Mouse (Mus musculus): Measurements from ENCODE around the gene Fkbp14.

The Fkbp14 gene

DNA sequence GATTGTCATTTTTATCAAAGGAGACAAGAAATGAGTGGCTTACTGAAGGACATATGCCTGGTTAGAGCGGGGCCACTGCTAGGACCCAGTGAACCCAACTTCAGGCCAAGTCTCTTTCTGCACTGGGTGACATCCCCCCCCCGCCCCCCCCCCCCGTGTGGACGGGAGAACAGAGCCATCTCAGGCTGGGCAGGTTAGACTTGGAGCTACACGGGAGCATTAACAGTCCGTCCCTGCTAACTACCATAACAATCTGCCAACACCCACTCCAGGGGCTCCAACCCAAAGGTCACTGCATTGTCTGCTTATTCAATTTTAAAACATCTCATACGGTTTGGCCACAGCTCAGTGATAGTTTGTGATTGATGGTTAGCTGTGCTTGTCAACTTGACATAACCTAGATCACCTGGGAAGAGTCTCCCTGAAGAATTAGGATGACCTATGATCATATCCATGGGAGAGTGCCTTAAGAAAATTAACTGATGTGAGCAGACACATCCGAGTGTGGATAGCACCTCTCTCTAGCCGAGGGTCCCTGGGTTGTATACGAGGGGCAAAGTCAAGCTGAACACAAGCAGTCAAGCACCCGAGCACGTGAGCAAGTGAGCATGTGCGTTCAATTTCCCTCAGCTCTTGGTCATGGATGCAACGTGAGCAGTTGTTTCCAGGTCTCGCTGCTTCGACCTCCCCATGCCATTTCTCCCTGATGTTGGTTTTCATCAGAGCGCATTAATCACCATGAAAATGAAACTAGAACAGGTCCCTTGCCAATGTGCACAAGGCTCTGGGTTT, 34.9 kb downstream of the Fkbp14 start:
- ChIA-PET POLR2A (interaction anchor here in 2 of 4 experiments (0.6 kb wide), 2 partner anchors 395 to 908 kb away, joined by 3 to 4 read pairs; no protein-coding TSS in a partner anchor), CTCF (interaction anchor here in 3 of 4 experiments (0.6 to 1.0 kb wide), 4 partner anchors 31 to 171 kb away, joined by 3 to 4 read pairs (median 3); no protein-coding TSS in a partner anchor)

DNA sequence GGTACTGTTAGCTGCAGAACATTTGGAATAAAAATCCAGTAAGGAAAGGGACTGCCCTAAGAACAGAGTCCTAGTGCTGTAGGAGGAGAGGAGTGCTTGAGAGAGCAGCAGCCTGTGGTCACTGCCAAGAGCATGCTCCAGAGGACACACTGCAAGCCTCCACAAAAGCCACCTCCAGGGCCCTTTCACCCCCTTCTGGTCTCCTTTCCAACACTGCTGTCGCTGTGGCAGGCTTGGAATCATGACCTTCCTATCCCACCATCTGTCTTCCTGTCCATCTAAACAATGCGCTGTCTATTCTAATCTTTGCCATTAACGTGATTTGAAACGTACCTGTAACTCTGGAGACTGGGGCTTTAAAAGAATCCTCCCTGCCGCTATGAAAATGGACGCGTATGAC, 38.6 kb downstream of the Fkbp14 start:
- CTCF ChIA-PET, result no interaction called here

DNA sequence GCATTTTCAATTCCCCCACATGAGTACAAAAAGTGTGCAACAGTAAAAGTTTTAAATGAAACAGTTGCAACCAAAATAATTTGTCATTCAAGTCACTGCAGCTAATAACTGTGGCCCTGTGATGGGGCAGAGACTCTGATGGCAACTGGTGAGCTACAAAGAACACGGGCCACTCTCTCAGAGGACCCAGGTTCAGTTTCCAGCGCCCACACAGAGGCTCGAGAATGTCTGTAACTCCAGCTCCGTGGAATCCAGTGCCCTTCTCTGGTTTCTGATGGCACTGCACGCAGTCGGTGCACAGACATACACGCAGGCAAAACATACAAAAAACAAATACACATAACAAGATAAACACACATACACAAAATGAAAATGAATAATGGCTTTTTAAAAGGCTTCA, 39.4 kb downstream of the Fkbp14 start:
- ChIA-PET POLR2A (no interaction called here), CTCF (no interaction called here)

More for the DNA sequence above, 38.6 kb downstream of the Fkbp14 start:
- POLR2A ChIA-PET, result interaction anchor here in 1 of 4 experiments (0.6 kb wide), 1 partner anchor 35 kb away, joined by 4 read pairs; no protein-coding TSS in a partner anchor

DNA sequence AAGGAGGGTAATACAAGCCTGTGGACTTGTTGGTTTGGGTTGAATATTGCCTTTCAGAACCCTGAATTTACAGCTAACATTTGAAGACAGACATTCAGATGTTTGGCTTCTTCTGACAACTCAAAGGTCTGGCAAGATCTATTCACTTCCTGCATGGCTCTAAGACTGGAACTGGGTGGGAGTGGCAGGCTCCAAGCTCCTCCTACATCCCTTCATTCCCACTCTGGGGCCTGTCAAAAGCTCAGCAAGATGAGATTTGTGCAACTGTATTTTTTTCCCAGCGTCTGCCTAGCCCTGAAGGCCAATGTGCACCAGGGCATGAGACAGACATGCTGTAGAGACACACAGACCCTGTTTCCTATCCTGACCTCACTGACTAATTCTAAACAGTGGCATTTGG, 41.3 kb downstream of the Fkbp14 start:
- POLR2A ChIA-PET, result interaction anchor here (1.4 to 3.9 kb wide), 4 partner anchors 9 to 11 kb away, joined by 3 to 14 read pairs (median 4); partner anchors contain the start of gene Scrn1 (in 3 of the 4)
- CTCF ChIA-PET, result no interaction called here

DNA sequence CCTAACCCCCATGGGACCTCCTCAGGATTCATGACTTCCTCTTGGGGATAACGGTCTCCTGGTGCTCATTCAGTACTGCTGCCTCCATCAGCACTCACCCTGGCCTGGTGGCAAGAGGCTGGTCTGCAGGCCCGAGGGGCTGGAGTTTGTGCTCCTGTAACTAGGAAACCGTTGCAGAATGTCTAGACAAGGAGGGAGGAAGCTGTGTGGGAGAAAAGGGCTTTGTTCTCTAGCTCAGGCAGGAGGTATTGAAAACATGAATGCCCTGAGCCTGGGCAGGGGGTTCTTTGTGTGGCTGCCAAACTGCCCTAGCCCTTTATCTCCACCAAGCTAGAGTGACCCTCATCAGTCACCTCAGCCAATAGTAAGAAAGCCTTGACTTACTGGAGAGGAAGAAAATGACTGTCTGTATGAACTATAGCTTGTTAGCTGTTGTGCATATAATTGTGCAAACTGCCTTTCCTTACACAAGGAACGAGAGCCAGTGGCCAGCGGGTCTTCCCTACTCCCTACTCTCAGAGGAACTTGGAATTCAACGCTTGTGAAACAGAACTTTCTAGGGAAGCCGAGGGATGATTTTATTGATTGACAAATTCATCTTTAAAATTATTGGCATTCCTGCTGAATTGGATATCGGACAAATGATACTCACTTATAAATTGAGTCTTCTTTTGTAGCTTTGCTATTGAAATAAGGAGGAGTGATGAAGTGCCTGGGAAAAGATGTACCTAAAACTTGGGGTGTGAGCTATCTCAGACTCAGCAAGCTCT, 42.6 kb downstream of the Fkbp14 start:
- POLR2A ChIA-PET, result interaction anchor here (0.6 to 3.9 kb wide), 8 partner anchors 10 to 559 kb away, joined by 3 to 14 read pairs (median 4); partner anchors contain the start of gene Scrn1 (in 3 of the 4)
- CTCF ChIA-PET, result interaction anchor here in 1 of 4 experiments (1.0 kb wide), 1 partner anchor 48 kb away, joined by 3 read pairs; no protein-coding TSS in a partner anchor

DNA sequence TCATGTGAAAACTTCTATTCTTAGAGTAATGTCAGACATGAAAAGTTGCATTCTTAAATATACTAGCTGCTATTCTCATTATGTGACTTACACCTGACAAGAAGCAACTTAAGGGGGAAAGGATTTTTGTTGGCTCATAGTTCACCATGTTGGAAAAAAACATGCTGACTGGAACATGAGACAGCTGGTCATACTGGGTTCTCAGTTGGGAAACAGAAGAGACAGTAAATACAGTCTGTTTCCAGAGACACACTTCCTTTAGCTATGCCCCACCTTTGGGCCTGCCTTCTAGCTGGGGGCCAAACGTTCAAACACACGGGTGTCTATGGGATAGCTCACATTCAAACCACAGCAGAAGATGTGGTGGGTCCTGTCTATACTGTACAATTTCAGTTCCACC, 43.5 kb downstream of the Fkbp14 start:
- ChIA-PET CTCF (no interaction called here), POLR2A (interaction anchor here in 2 of 4 experiments (0.9 to 3.9 kb wide), 2 partner anchors 11 kb away, joined by 4 to 14 read pairs; partner anchors contain the start of gene Scrn1 (in 1 of the 2))

DNA sequence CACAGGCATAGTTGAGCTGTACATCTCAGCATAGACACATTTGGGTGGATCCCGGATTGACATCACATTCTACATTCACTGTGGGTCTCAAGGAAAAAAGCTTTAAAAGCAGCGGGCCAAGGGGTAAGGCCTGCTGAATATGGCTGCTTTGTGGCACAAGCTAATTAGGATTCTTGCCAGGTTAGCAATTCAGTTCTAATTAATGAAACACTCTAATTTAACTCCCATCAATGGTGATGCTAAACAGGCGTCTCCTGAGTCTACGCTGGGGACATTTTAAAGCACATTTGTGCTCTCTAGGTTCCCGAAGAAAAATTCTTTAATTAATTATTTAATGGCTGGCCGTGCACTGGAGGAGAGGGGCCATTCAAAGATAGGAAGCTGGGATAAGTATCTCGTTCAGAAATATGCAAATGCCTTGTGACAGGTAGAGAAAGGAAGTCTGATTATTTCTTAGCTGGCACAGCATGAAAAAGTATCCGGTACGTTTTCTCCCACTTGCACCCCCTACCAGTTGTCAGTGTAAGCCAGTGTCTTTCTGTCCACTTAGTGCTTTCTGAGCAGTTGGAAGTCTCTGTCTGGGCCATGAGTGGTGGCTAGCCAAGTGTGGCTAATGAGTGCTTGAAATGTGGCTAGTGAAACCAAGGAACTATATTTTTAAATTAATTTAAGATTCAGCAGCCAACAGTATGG, 44.2 kb downstream of the Fkbp14 start:
- POLR2A ChIA-PET, result interaction anchor here in 1 of 4 experiments (3.9 kb wide), 1 partner anchor 12 kb away, joined by 14 read pairs; the partner anchor contains the start of gene Scrn1
- CTCF ChIA-PET, result interaction anchor here in 1 of 4 experiments (0.7 kb wide), 1 partner anchor 45 kb away, joined by 3 read pairs; no protein-coding TSS in a partner anchor

DNA sequence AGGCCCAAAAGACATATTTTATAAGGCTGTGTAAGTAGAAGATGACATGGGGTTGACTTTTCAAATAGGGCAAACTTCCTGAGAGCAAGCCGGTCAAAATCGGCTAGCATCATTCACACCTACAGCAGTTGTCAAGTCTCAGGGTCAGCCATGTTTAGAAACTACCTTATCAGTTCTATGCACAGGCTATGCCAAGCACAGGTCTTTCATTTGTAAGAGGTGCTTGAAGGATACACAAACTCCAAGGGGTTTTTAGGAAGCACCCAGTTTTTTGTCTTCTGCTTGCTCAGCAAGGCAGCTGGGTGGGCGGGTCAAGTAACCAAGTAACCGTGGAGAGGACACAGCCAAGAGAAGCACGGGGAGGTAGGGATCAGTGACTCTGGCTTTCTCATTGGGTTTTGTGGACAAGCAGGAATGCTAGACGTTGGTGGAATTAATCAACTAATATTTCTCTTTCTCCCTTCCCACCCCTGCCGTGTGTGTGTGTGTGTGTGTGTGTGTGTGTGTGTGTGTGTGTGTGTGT, 46.2 kb downstream of the Fkbp14 start:
- CTCF ChIA-PET, result interaction anchor here in 2 of 4 experiments (0.6 kb wide), 2 partner anchors 131 to 1970 kb away, joined by 3 to 7 read pairs; no protein-coding TSS in a partner anchor
- POLR2A ChIA-PET, result interaction anchor here in 2 of 4 experiments (0.6 to 1.5 kb wide), 4 partner anchors 9 to 350 kb away, joined by 3 to 5 read pairs (median 4); no protein-coding TSS in a partner anchor

DNA sequence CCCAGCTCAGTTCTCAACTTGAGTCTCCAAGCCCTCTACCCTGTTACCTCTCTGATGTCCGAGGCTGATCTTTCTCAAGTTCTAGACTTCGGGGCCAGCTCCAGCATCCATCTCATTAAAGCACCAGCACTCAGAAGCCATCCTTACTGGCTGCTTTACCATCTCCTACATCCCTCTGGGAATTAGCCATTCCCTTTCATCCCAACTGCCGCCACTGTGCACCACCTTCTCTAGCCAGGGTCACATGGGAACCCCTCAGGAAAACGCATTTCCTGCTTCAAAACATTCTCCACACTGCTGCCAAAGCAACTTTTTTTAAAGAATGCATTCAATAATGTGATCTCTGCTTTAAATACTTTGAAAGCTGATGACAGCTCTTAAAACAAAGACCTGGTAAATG, 47.8 kb downstream of the Fkbp14 start:
- POLR2A ChIA-PET, result interaction anchor here in 1 of 4 experiments (0.6 kb wide), 1 partner anchor 345 kb away, joined by 3 read pairs; no protein-coding TSS in a partner anchor
- CTCF ChIA-PET, result interaction anchor here in 1 of 4 experiments (0.8 kb wide), 1 partner anchor 15 kb away, joined by 3 read pairs; no protein-coding TSS in a partner anchor

DNA sequence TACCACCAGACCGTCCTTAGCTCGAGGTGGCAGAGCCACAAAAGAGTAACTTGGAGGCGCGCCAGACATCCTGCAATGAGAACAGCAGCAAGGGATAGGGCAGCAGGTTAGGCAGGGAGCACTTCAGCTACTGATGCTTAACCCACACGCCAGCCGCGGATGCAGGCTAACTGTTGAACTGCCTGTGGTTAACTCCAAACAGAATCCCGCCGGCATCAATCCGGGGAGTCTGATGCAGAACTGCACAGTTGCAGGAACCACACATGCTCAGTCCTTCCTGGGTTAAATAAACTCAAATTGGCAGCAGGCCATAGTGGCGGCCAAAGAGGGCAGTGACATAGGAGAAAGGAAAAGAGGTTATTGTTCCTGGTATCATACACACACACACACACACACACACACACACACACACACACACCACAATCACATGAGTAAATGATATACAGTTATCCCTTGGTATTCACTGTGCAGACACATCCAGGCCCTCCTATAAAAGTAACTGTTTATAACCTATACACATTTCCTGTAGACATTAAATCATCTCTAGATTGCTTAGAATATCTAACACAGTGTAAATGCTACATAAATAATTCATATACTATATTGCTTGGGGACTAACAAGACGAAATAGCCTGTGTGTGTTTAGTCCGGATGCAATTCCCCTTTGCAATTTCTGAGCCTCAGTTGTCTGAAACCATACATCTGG, 48.6 kb downstream of the Fkbp14 start:
- ChIA-PET POLR2A (no interaction called here), CTCF (interaction anchor here in 1 of 4 experiments (1.1 kb wide), 1 partner anchor 13 kb away, joined by 3 read pairs; no protein-coding TSS in a partner anchor)

DNA sequence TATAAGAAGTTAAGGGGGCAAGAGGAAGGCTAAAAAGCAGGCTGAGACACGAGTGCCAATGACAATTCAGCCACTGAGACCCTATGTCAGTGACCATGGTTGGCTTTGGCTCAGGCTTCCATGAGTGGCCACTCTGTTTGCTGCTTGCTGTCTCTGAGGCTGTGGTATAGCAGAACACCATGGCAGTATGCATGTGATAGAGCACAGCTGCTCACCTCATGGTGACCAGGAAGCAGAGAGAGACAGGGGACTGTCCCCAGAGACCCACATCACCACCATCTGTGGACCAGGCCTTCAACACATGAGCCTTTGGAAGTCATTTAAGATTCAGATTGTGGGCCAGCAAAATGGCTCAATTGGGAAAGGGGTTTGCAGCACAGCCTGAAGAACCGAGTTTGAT, 53.5 kb downstream of the Fkbp14 start:
- CTCF ChIA-PET, result no interaction called here

DNA sequence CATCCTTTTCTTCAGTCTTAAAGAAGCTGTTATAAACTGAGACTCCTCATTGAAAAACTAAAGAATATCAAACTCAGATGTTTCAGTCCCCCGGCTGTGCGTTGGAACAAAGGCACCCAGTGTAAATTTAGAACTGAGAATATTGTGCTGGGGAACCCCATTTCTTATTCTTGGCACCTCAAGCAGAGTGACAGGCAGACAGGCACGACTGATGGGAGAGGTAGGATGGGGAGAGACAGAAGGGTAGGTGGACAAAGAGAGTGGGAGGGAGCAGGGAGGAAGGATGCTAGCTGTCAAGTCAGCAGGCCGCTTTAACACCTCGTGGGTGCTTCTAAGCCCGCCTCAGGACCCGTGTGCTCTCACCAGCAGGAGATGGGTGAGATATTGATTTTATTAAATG, 54.3 kb downstream of the Fkbp14 start:
- ChIA-PET POLR2A (interaction anchor here in 3 of 4 experiments (0.6 to 2.4 kb wide), 10 partner anchors 8 to 638 kb away, joined by 3 to 19 read pairs (median 4); partner anchors contain the start of genes Scrn1 (in 1 of the 3) and Znrf2 (in 1 of the 3)), CTCF (no interaction called here)

More for the DNA sequence above, 53.5 kb downstream of the Fkbp14 start:
- POLR2A ChIA-PET, result interaction anchor here in 2 of 4 experiments (0.5 to 0.7 kb wide), 2 partner anchors 147 to 202 kb away, joined by 3 to 5 read pairs; no protein-coding TSS in a partner anchor

DNA sequence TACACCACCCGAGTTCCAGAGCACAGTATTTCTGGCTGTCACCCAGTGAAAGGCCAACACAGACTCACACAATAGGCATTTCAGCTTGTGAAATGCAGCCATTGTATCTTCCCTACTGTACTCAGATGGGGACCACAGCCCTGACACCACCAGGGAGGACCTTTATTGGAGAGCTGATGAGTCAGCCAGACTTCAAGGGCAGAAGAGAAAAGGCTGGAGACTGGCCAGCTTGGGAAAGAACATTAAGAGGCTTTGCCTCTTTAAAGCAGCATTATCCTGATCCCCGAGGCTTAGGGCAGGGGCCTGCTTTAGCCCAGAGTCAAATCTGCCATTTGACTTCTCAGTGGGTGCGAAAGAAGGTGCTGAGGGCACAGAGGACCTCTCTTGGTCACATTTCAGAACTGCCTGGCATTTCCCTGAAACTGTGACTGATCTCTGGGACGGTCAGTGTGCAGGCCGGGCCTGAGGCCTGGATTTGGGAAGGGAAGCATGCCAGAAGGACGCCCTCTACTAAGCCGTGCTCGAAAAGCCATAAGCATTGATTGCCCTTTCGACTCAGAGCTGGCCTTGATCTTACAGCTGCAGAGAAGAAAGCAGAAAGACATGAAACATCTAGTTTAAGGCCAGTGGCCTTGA, 56.7 kb downstream of the Fkbp14 start:
- POLR2A ChIA-PET, result interaction anchor here in 3 of 4 experiments (0.6 to 1.6 kb wide), 6 partner anchors 9 to 220 kb away, joined by 3 to 5 read pairs (median 4); no protein-coding TSS in a partner anchor
- CTCF ChIA-PET, result no interaction called here

DNA sequence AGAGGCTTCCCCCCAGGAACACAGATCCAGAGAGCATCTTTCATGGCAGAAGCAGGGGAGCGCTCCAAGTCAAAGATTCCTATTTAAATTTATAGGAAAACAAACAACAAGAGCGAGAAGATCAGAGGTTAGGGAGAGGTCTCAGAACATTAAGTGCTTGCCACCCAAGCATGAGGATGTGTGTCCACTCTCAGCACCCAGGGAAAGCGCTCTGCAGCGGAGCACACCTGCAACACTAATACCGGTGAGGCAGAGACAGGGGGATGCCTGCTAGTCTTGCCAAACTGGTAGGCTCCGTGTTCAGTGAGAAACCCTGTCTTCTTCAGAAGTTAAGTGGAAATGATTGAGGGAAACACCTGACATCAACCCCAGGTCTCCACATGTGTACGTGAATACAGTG, 57.7 kb downstream of the Fkbp14 start:
- POLR2A ChIA-PET, result interaction anchor here in 2 of 4 experiments (1.0 to 1.2 kb wide), 2 partner anchors 24 to 26 kb away, joined by 3 to 5 read pairs; no protein-coding TSS in a partner anchor
- CTCF ChIA-PET, result no interaction called here

DNA sequence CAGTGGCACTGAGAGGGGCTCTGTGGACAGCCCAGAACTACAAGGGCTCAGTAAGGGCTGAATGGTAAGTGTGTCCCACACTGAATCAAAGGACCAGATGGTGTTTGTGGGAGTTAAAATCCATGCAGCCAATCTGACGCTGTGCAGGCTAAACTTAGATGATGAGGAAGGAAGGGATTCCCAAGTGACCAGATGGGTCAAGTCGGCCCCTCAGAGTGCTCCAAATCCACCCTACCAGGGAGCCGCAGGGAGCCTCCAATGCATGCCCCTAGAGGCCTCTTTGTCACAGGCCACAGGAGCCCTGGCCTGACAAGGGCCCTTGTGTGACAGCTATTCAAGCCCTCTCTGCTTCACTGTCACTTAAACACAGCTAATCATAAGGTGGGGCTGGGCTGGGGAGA, 58.3 kb downstream of the Fkbp14 start:
- ChIA-PET CTCF (no interaction called here), POLR2A (no interaction called here)

DNA sequence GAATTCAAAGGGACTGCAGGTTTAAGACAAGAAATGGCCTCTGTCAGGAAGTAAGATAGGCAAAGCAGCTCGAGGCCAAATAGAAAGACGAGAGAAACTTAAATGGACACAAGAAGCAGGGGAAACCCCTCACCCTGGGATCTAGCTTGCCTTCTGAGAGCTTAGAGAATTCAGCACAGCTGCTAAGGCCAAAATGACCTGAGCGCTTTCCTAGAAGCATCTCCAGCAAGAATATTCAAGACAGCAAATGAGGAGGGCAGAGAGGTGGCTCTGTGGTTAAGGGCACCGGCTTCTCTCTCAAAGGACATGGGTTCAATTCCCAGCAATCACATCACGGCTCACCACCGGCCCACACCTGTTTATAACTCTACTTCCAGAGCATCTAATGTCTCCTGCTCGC, 60.1 kb downstream of the Fkbp14 start:
- POLR2A ChIA-PET, result no interaction called here
- CTCF ChIA-PET, result no interaction called here

DNA sequence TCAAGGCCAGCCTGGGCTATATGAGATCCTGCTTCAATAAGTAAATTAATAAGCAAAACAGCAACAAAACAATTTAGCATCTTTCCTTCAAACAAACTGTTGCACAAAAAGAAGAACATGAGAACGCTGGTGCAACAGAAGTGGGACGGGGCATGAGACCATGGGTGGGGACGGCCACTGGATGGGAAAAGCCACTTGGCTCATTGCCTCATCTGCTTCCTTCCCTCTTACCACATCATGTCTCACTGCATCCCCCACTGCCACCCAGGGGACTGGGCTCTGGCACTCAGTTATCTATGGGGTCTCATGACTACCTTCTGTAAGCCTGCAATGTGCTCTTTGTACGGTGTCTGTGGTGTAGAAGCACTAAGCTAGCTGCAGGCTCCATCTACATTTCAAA, 61.6 kb downstream of the Fkbp14 start:
- ChIA-PET CTCF (interaction anchor here in 1 of 4 experiments (1.0 kb wide), 1 partner anchor 12 kb away, joined by 3 read pairs; no protein-coding TSS in a partner anchor), POLR2A (no interaction called here)
